Mouse (Mus musculus) embryonic facial prominence, embryonic 12.5 days (tissue): ENCODE measurements around the gene Rassf3. TPM values are rescaled to one million over a fixed set of nuclear protein-coding genes. Genes with fewer than 3 reads are reported as not detected.

Experiments used
- ATAC-seq: fragments of 200-750 bp; cut with Nextera tagmentation; 2 replicates; pipeline ENCODE4 v1.8.0; 2017; ENCODE audit not compliant: insufficient number of reproducible peaks, insufficient read depth, low FRiP score, low TSS enrichment
- H3K27ac ChIP-seq: fragments of 300-500 bp; sonication (generic); 2 replicates; pipeline ENCODE4 v1.5.1; 2016; ENCODE audit warnings: mild to moderate bottlenecking
- H3K27me3 ChIP-seq: fragments of 300-500 bp; sonication (generic); 2 replicates; pipeline ENCODE4 v1.6.1; 2016; ENCODE audit warnings: mild to moderate bottlenecking, moderate library complexity
- H3K36me3 ChIP-seq: fragments of 300-500 bp; sonication (generic); 2 replicates; pipeline ENCODE4 v1.6.1; 2016; ENCODE audit warnings: mild to moderate bottlenecking
- H3K4me1 ChIP-seq: fragments of 300-500 bp; sonication (generic); 2 replicates; pipeline ENCODE4 v1.6.1; 2016
- H3K4me2 ChIP-seq: fragments of 300-500 bp; sonication (generic); replicated peaks from 2 replicates; pipeline ENCODE4 v1.6.1; 2016; ENCODE audit warnings: mild to moderate bottlenecking, moderate library complexity
- H3K4me3 ChIP-seq: fragments of 300-500 bp; sonication (generic); 2 replicates; pipeline ENCODE4 v1.5.1; 2016; ENCODE audit warnings: mild to moderate bottlenecking
- H3K9ac ChIP-seq: fragments of 300-500 bp; sonication (generic); 2 replicates; pipeline ENCODE4 v1.6.1; 2016; ENCODE audit warnings: mild to moderate bottlenecking, moderate library complexity
- H3K9me3 ChIP-seq: fragments of 300-500 bp; sonication (generic); 2 replicates; pipeline ENCODE4 v1.6.1; 2016; ENCODE audit warnings: mild to moderate bottlenecking, moderate library complexity
- WGBS: fragments of 180-500 bp; shearing (Covaris S2); methylation state at CpG from one replicate; pipeline ENCODE4 v1.1.7; 2016; 5-methylcytosine and 5-hydroxymethylcytosine counted together
- polyA plus RNA-seq: library from polyadenylated mRNA; unstranded; fragments of >200 nt; fragmentation: Nextera tagmentation; extraction: Ambion mirVana; gene quantifications from 2 replicates; pipeline ENCODE4 v1.2.1, GENCODE M21; 2016

Gene Rassf3
- polyA plus RNA-seq, 1 experiment from 2014 or later: 23.1 TPM

- Histone ChIP-seq H3K27me3 (no peaks in the 10 kb centered on the region), H3K9ac (no peak overlapping the region), H3K9me3 (no peaks in the 10 kb centered on the region), H3K4me3 (no peak overlapping the region), H3K4me1 (peaks cover 22% of the 10 kb centered on the region; the same call in 1 of the 2 replicates), H3K4me2 (no peak overlapping the region), H3K36me3 (no peaks in the 10 kb centered on the region), H3K27ac (no peak overlapping the region)
- 89% methylated on average over 3 of the region's 3 CpGs for WGBS
- ATAC-seq: no peak
Observed at GRCm38 (mm10) chr10:121455517-121455916, 20.6 kb downstream of the Rassf3 start.

GRCm38 (mm10) chr10:121454708-121455475, 21.3 kb downstream of the Rassf3 start:
- 78% methylated on average over 6 of the region's 6 CpGs for WGBS
- H3K9ac ChIP-seq: no peak overlapping the region
- H3K27me3 ChIP-seq: no peaks in the 10 kb centered on the region
- ATAC-seq: no peak
- H3K4me1 ChIP-seq: peaks cover 16% of the 10 kb centered on the region; the same call in 1 of the 2 replicates
- H3K27ac ChIP-seq: no peak overlapping the region
- H3K9me3 ChIP-seq: no peaks in the 10 kb centered on the region
- no peaks in the 10 kb centered on the region for H3K36me3 ChIP-seq
- no peak overlapping the region for H3K4me3 ChIP-seq
- H3K4me2 ChIP-seq: no peak overlapping the region

- H3K27ac ChIP-seq: no peak overlapping the region
- no peak overlapping the region for H3K4me3 ChIP-seq
- no peaks in the 10 kb centered on the region for H3K9me3 ChIP-seq
- H3K4me1 ChIP-seq: peaks cover 8% of the 10 kb centered on the region; the same call in 1 of the 2 replicates
- no peaks in the 10 kb centered on the region for H3K27me3 ChIP-seq
- no peak overlapping the region for H3K9ac ChIP-seq
- no peak for ATAC-seq
- WGBS: 76% methylated on average over 8 of the region's 8 CpGs
- no peaks in the 10 kb centered on the region for H3K36me3 ChIP-seq
- no peak overlapping the region for H3K4me2 ChIP-seq
Observed at GRCm38 (mm10) chr10:121454033-121454432, 22.1 kb downstream of the Rassf3 start.

- H3K27ac ChIP-seq: no peak overlapping the region
- no peaks in the 10 kb centered on the region for H3K36me3 ChIP-seq
- no peaks in the 10 kb centered on the region for H3K27me3 ChIP-seq
- H3K4me1 ChIP-seq: peaks cover 23% of the 10 kb centered on the region
- H3K4me3 ChIP-seq: no peak overlapping the region
- H3K9ac ChIP-seq: no peak overlapping the region
- ATAC-seq: no peak
- H3K9me3 ChIP-seq: no peaks in the 10 kb centered on the region
- 88% methylated on average over 8 of the region's 8 CpGs for WGBS
- H3K4me2 ChIP-seq: no peak overlapping the region
Observed at GRCm38 (mm10) chr10:121445808-121446207, 30.3 kb downstream of the Rassf3 start.

- 0 out of 2 replicates have a peak overlapping the region, but pooled peaks have one; percentile 9 for H3K27ac ChIP-seq
- H3K4me1 ChIP-seq: peaks cover 29% of the 10 kb centered on the region
- 92% methylated on average over 7 of the region's 7 CpGs for WGBS
- no peak overlapping the region for H3K4me3 ChIP-seq
- H3K36me3 ChIP-seq: no peaks in the 10 kb centered on the region
- no peak overlapping the region for H3K4me2 ChIP-seq
- no peak overlapping the region for H3K9ac ChIP-seq
- H3K27me3 ChIP-seq: no peaks in the 10 kb centered on the region
- ATAC-seq: no peak
- no peaks in the 10 kb centered on the region for H3K9me3 ChIP-seq
Observed at GRCm38 (mm10) chr10:121444198-121444597, 31.9 kb downstream of the Rassf3 start.

GRCm38 (mm10) chr10:121443791-121444190, 32.4 kb downstream of the Rassf3 start:
- ATAC-seq: no peak
- WGBS: 89% methylated on average over 9 of the region's 9 CpGs
- H3K27ac ChIP-seq: 0 out of 2 replicates have a peak overlapping the region, but pooled peaks have one; percentile 9

GRCm38 (mm10) chr10:121439310-121439731, 36.8 kb downstream of the Rassf3 start:
- Histone ChIP-seq H3K4me2 (no peak overlapping the region), H3K9ac (no peak overlapping the region), H3K27ac (no peak overlapping the region), H3K36me3 (no peaks in the 10 kb centered on the region), H3K4me3 (no peak overlapping the region), H3K4me1 (peaks cover 53% of the 10 kb centered on the region), H3K9me3 (no peaks in the 10 kb centered on the region), H3K27me3 (no peaks in the 10 kb centered on the region)
- WGBS: 87% methylated on average over 12 of the region's 12 CpGs
- ATAC-seq: no peak

More at GRCm38 (mm10) chr10:121443791-121444190, 32.4 kb downstream of the Rassf3 start:
- Histone ChIP-seq H3K4me1 (peaks cover 29% of the 10 kb centered on the region), H3K27me3 (no peaks in the 10 kb centered on the region), H3K4me3 (no peak overlapping the region), H3K9ac (no peak overlapping the region), H3K36me3 (no peaks in the 10 kb centered on the region), H3K9me3 (no peaks in the 10 kb centered on the region), H3K4me2 (no peak overlapping the region)

- no peak for ATAC-seq
- no peak overlapping the region for H3K9ac ChIP-seq
- H3K27me3 ChIP-seq: no peaks in the 10 kb centered on the region
- H3K4me1 ChIP-seq: peaks cover 60% of the 10 kb centered on the region
- no peaks in the 10 kb centered on the region for H3K36me3 ChIP-seq
- 0 out of 2 replicates have a peak overlapping the region, but pooled peaks have one; percentile 41 for H3K27ac ChIP-seq
- no peak overlapping the region for H3K4me3 ChIP-seq
- WGBS: 56% methylated on average over 8 of the region's 8 CpGs
- H3K9me3 ChIP-seq: no peaks in the 10 kb centered on the region
- H3K4me2 ChIP-seq: no peak overlapping the region
Observed at GRCm38 (mm10) chr10:121438109-121438508, 38.0 kb downstream of the Rassf3 start.

- no peaks in the 10 kb centered on the region for H3K36me3 ChIP-seq
- ATAC-seq: no peak
- 29% methylated on average over 4 of the region's 4 CpGs for WGBS
- no peak overlapping the region for H3K9ac ChIP-seq
- peaks cover 68% of the 10 kb centered on the region for H3K4me1 ChIP-seq
- H3K27me3 ChIP-seq: no peaks in the 10 kb centered on the region
- peak overlapping the region; percentile 79 for H3K27ac ChIP-seq
- H3K4me3 ChIP-seq: no peak overlapping the region
- peak overlapping the region; percentile 40; the same call in 1 of the 2 replicates for H3K4me2 ChIP-seq
- H3K9me3 ChIP-seq: no peaks in the 10 kb centered on the region
Observed at GRCm38 (mm10) chr10:121436693-121437092, 39.5 kb downstream of the Rassf3 start.

GRCm38 (mm10) chr10:121436258-121436645, 39.9 kb downstream of the Rassf3 start:
- H3K27ac ChIP-seq: peak overlapping the region; percentile 79

GRCm38 (mm10) chr10:121435546-121436257, 40.4 kb downstream of the Rassf3 start:
- WGBS: 21% methylated on average over 28 of the region's 28 CpGs
- H3K27ac ChIP-seq: peak overlapping the region; percentile 79

More at GRCm38 (mm10) chr10:121436258-121436645, 39.9 kb downstream of the Rassf3 start:
- no peaks in the 10 kb centered on the region for H3K9me3 ChIP-seq
- no peak for ATAC-seq
- H3K9ac ChIP-seq: no peak overlapping the region
- H3K27me3 ChIP-seq: no peaks in the 10 kb centered on the region
- H3K4me2 ChIP-seq: peak overlapping the region; percentile 40
- peaks cover 66% of the 10 kb centered on the region for H3K4me1 ChIP-seq
- H3K4me3 ChIP-seq: no peak overlapping the region
- no peaks in the 10 kb centered on the region for H3K36me3 ChIP-seq
- 14% methylated on average over 8 of the region's 8 CpGs for WGBS

More at GRCm38 (mm10) chr10:121435546-121436257, 40.4 kb downstream of the Rassf3 start:
- no peak overlapping the region for H3K9ac ChIP-seq
- no peak overlapping the region for H3K4me3 ChIP-seq
- H3K9me3 ChIP-seq: no peaks in the 10 kb centered on the region
- H3K4me2 ChIP-seq: peak overlapping the region; percentile 40
- no peaks in the 10 kb centered on the region for H3K27me3 ChIP-seq
- no peaks in the 10 kb centered on the region for H3K36me3 ChIP-seq
- peaks cover 69% of the 10 kb centered on the region for H3K4me1 ChIP-seq
- no peak for ATAC-seq
